Mouse (Mus musculus) intestine, postnatal 0 days (tissue): Measurements from ENCODE around the gene Cdr1. TPM values are rescaled to one million over a fixed set of nuclear protein-coding genes. Genes with fewer than 3 reads are reported as not detected.

Source experiments
- ATAC-seq: fragments of 200-750 bp; cut with Nextera tagmentation; 2 replicates; pipeline ENCODE4 v1.8.0; 2017; ENCODE audit warnings: mild to moderate bottlenecking, moderate TSS enrichment, moderate library complexity
- H3K27ac ChIP-seq: fragments of 300-500 bp; sonication (generic); 2 replicates; pipeline ENCODE4 v1.5.1; 2014; ENCODE audit warnings: mild to moderate bottlenecking, low read depth, low read length, moderate library complexity
- H3K27me3 ChIP-seq: fragments of 300-500 bp; sonication (generic); replicated peaks from 2 replicates; pipeline ENCODE4 v1.6.1; 2014; ENCODE audit warnings: low read length, mixed read lengths; ENCODE audit not compliant: control insufficient read depth, insufficient read depth
- H3K36me3 ChIP-seq: fragments of 300-500 bp; sonication (generic); 2 replicates; pipeline ENCODE4 v1.6.1; 2014; ENCODE audit warnings: mild to moderate bottlenecking, moderate library complexity; ENCODE audit not compliant: control insufficient read depth, insufficient read depth
- H3K4me1 ChIP-seq: fragments of 300-500 bp; sonication (generic); replicated peaks from 2 replicates; pipeline ENCODE4 v1.6.1; 2014; ENCODE audit warnings: antibody characterized with exemption, low read length, mixed read lengths; ENCODE audit not compliant: control insufficient read depth, insufficient read depth
- H3K4me2 ChIP-seq: fragments of 300-500 bp; sonication (generic); replicated peaks from 2 replicates; pipeline ENCODE4 v1.6.1; 2014; ENCODE audit warnings: low read depth, mild to moderate bottlenecking, moderate library complexity
- H3K4me3 ChIP-seq: fragments of 300-500 bp; sonication (generic); 2 replicates; pipeline ENCODE4 v1.5.1; 2014; ENCODE audit warnings: low read depth, low read length
- H3K9ac ChIP-seq: fragments of 300-500 bp; sonication (generic); 2 replicates; pipeline ENCODE4 v1.6.1; 2014; ENCODE audit warnings: mild to moderate bottlenecking, low read depth, low read length
- H3K9me3 ChIP-seq: fragments of 300-500 bp; sonication (generic); 2 replicates; pipeline ENCODE4 v1.6.1; 2016; ENCODE audit warnings: mixed run types; ENCODE audit not compliant: control insufficient read depth
- CTCF ChIP-seq: sonication (generic); IDR thresholded peaks from 2 replicates; pipeline ENCODE4 v1.5.1; 2016; ENCODE audit warnings: low read depth, mild to moderate bottlenecking, control low read depth, antibody characterized with exemption, moderate library complexity
- WGBS: fragments of 180-500 bp; shearing (Covaris S2); extraction: QIAGEN DNeasy Blood & Tissue Kit; methylation state at CpG from one replicate; pipeline ENCODE4 v1.1.7; 2014; 5-methylcytosine and 5-hydroxymethylcytosine counted together
- polyA plus RNA-seq: library from polyadenylated mRNA; unstranded; fragments of >200 nt; fragmentation: Nextera tagmentation; extraction: Ambion mirVana; gene quantifications from 2 replicates; pipeline ENCODE4 v1.2.1, GENCODE M21; 2015

Gene Cdr1
- 0.14 TPM in 1 of 2 replicates, not detected in the other for polyA plus RNA-seq

DNA sequence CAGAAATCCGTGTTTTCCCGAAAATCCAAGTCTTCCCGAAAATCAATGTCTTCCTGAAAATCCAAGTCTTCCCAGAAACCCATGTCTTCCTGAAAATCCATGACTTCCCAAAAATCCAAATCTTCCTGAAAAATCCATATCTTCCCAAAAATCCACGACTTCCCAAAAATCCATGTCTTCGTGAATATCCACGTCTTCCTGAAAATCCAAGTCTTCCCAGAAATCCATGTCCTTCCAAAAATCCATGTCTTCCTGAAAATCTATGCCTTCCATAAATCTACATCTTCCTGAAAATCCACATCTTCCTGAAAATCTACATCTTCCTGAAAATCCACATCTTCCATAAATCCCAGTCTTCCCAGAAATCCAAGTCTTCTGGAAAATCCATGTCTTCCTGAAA is at the start of gene Cdr1:
Gene Cdr1 (minus strand): TSS at position 101 of the 400 bp plus-strand sequence.
- no peak within 1 kb of the TSS for H3K27ac ChIP-seq
- 95% methylated on average over 6 of the region's 6 CpGs for whole genome bisulfite sequencing
- H3K27me3 ChIP-seq: no peaks in the 10 kb centered on the region
- H3K4me2 ChIP-seq: no peak within 1 kb of the TSS
- H3K36me3 ChIP-seq: no peaks in the 10 kb centered on the region
- peaks cover 4% of the 10 kb centered on the region; the same call in 1 of the 2 replicates for H3K9me3 ChIP-seq
- no peak within 1 kb of the TSS for H3K4me3 ChIP-seq
- ATAC-seq: no peak
- no peak within 1 kb of the TSS for H3K9ac ChIP-seq
- no peak for TF ChIP-seq CTCF
- no peaks in the 10 kb centered on the region for H3K4me1 ChIP-seq

DNA sequence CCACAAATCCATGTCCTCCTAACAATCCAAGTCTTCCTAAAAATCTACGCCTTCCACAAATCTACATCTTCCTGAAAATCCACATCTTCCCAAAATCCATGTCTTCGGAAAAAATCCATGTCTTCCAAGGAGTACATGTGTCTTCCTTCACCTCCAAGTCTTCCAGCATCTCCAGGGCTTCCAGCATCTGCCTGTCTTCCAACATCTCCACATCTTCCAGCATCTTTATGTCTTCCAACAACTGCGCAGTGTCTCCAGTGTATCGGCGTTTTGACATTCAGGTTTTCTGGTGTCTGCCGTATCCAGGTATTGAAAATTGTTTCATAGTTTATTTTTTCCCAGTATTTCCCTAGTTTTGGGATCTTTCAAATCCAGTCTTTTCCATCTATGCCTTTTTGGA is 511 bp upstream of the Cdr1 start:
- Histone ChIP-seq H3K27ac (no peak overlapping the region), H3K27me3 (no peaks in the 10 kb centered on the region), H3K4me3 (no peak overlapping the region), H3K9ac (no peak overlapping the region), H3K4me1 (no peaks in the 10 kb centered on the region), H3K9me3 (peaks cover 4% of the 10 kb centered on the region; the same call in 1 of the 2 replicates), H3K4me2 (no peak overlapping the region), H3K36me3 (no peaks in the 10 kb centered on the region)
- 93% methylated on average over 6 of the region's 6 CpGs for whole genome bisulfite sequencing
- ATAC-seq: no peak
- no peak for TF ChIP-seq CTCF

- no peaks in the 10 kb centered on the region for H3K36me3 ChIP-seq
- 44% methylated on average over 2 of the region's 2 CpGs for WGBS
These were observed 18.8 kb downstream of the Cdr1 start for GRCm38 (mm10) chrX:61166519-61166918.

DNA sequence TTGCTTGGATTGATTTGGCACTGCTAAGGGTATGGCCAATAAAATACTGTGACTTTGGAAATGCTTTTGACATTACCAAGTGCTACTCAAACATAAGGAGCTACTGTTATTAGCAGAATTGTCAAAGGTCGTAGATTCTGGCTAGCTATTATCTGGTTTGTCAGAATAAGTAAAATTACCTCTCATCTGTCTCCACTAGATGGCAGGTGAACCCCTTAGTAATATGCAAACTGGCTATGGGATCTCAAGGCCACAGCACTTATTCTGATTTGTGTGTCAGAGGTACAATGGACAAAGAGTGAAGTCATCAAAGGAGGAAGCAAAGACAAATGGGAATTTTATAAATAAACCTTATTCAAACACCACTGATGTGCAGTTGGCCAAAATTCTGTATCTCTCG is 24.1 kb downstream of the Cdr1 start:
- 0 out of 2 replicates have a peak, but pooled peaks have one; percentile 38 for TF ChIP-seq CTCF
- ATAC-seq: no peak
- H3K4me3 ChIP-seq: no peak overlapping the region
- no peak overlapping the region for H3K9ac ChIP-seq
- no peaks in the 10 kb centered on the region for H3K36me3 ChIP-seq
- no peak overlapping the region for H3K27ac ChIP-seq
- H3K9me3 ChIP-seq: no peaks in the 10 kb centered on the region
- no peaks in the 10 kb centered on the region for H3K4me1 ChIP-seq
- no peaks in the 10 kb centered on the region for H3K27me3 ChIP-seq
- H3K4me2 ChIP-seq: no peak overlapping the region
- 58% methylated on average over 2 of the region's 2 CpGs for WGBS

More at GRCm38 (mm10) chrX:61166519-61166918, 18.8 kb downstream of the Cdr1 start:
- H3K27ac ChIP-seq: no peak overlapping the region
- peak; percentile 60 for TF ChIP-seq CTCF
- no peaks in the 10 kb centered on the region for H3K27me3 ChIP-seq
- no peak overlapping the region for H3K4me2 ChIP-seq
- no peaks in the 10 kb centered on the region for H3K9me3 ChIP-seq
- no peak overlapping the region for H3K9ac ChIP-seq
- no peak for ATAC-seq
- H3K4me1 ChIP-seq: no peaks in the 10 kb centered on the region
- H3K4me3 ChIP-seq: no peak overlapping the region

- no peak for TF ChIP-seq CTCF
- Histone ChIP-seq H3K9me3 (no peaks in the 10 kb centered on the region), H3K36me3 (no peaks in the 10 kb centered on the region), H3K4me1 (no peaks in the 10 kb centered on the region), H3K9ac (no peak overlapping the region), H3K27ac (no peak overlapping the region), H3K27me3 (no peaks in the 10 kb centered on the region), H3K4me2 (no peak overlapping the region), H3K4me3 (no peak overlapping the region)
- 76% methylated on average over 1 of the region's 1 CpGs for WGBS
- ATAC-seq: no peak
These were observed 30.6 kb downstream of the Cdr1 start for GRCm38 (mm10) chrX:61154657-61155256.

GRCm38 (mm10) chrX:61154246-61154645 is 31.1 kb downstream of the Cdr1 start:
- H3K9me3 ChIP-seq: no peaks in the 10 kb centered on the region

DNA sequence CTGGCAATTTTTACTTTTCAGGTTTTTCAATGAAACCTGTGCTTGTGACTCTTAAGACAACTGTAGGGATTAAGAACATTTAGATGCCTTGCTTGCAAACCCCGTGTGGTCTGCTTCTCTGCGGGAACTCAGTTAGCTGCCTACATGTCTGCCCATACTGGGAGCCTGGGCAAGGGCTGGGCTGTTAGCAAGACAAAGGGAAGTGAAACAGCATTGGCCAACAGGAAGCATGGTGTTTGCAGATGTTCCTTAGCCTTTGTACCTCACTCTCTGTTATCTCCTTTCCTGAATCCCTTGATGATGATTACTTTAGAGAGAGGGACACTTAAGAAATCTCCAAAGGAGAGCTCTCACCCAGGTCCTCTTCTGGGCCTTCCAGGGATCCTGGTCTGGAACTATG is 38.8 kb downstream of the Cdr1 start:
- H3K4me2 ChIP-seq: no peak overlapping the region
- H3K4me1 ChIP-seq: no peaks in the 10 kb centered on the region
- no peak overlapping the region for H3K4me3 ChIP-seq
- no peaks in the 10 kb centered on the region for H3K9me3 ChIP-seq
- WGBS: 18% methylated on average over 2 of the region's 2 CpGs
- H3K27ac ChIP-seq: no peak overlapping the region
- TF ChIP-seq CTCF: no peak
- no peak overlapping the region for H3K9ac ChIP-seq
- ATAC-seq: no peak
- H3K36me3 ChIP-seq: no peaks in the 10 kb centered on the region
- H3K27me3 ChIP-seq: no peaks in the 10 kb centered on the region

More at GRCm38 (mm10) chrX:61154246-61154645, 31.1 kb downstream of the Cdr1 start:
- no peaks in the 10 kb centered on the region for H3K4me1 ChIP-seq
- WGBS: 83% methylated on average over 3 of the region's 3 CpGs
- no peaks in the 10 kb centered on the region for H3K27me3 ChIP-seq
- H3K9ac ChIP-seq: no peak overlapping the region
- no peak overlapping the region for H3K4me3 ChIP-seq
- H3K27ac ChIP-seq: no peak overlapping the region
- H3K36me3 ChIP-seq: no peaks in the 10 kb centered on the region
- ATAC-seq: no peak
- no peak for TF ChIP-seq CTCF
- no peak overlapping the region for H3K4me2 ChIP-seq
